Mouse (Mus musculus): Measurements from ENCODE around the gene Prr5.

Prr5 gene

DNA sequence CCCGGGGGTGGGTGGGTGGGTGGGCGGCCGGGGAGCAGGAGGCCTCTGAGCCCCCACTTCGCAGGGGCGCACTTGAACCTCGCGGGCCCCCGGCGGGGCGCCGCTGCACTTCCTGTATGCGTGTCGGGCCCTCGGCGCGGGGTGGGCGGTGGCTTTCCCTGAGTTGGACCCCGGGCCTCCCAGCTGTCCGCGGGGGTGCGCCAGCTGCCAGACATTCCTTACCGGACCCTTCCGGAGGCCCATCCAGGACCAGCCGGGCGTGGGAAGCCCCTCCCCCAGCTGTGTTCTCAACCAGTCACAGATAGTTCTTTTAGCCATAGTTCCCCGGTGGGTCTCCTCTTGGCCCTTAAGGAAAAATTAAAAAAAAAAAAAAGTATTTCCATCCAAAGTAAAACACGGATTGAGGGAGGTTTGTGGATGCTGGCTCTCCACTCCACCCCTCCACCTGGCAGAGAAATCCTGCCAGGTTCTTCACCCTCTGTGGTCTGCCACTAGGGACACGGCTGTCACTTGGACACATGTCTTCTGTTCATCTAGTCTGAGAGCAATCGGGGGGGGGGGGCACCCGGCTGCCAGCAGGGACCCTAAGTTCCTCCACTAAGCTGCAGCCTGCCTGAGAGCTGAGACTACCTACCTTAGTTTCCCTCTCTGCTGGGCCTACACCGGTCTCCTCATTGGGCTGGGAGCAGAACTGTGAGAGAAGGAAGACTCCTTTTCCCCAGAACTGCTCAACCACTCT lies 12.2 kb downstream of the Prr5 start:
- no peak for DNase-seq

DNA sequence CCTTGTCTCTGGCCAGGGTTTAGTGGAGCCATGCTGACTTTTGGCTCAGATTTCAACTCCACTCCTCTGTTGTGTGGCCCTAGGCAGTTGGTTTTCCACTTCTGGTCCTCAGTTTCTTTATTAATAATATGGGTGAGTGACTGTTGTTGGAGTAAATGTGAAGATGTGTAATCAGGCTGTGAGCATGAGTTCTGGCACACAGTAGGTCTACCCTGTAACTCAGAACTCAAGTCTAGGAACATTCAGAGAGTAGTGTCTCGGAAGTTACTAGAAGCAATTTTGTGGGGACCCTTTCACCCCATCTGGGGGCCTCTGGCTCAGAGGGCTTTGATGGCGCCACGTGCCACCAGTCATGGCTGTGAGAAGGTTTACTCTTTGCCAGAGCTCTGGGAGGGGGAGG lies 12.8 kb downstream of the Prr5 start:
- no peak for DNase-seq

DNA sequence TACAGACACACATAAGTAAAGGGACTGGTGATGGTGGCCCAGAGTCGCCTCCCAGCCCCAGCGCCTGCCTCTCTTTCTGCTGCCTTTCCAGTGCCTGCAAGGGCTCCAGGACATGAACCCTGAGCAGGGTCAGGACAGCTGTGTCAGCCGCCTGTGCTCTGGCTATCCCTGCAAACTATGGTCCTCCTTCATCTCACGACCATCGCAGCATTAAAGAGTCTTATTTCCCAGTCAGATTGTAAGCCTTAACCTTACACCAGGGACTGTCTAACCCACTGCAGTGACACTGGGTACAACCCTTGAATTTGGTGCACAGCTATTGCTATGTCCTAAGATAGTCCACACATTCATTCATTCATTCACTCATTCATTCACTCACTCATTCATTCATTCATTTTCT lies 13.4 kb downstream of the Prr5 start:
- no peak for DNase-seq

DNA sequence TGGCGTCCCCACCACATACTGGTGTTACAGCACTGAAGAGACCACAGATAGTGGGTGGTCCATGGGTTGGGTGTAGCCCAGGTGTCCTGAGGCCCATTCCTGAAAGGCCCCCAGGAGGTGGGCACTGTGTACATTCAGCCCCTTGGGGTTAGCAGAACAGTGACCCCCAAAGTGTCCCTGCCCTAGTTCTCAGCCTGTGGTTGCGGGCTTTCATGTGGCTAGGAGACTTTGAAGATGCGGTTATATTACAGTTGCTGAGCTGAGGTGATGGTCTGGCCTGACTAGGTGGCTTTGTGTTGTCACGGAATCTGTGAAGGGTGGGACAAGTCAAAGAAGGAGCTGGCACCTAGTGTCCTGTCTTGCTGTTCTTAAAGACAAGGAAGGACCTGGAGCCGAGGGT lies 15.1 kb downstream of the Prr5 start:
- DNase-seq = no peak

DNA sequence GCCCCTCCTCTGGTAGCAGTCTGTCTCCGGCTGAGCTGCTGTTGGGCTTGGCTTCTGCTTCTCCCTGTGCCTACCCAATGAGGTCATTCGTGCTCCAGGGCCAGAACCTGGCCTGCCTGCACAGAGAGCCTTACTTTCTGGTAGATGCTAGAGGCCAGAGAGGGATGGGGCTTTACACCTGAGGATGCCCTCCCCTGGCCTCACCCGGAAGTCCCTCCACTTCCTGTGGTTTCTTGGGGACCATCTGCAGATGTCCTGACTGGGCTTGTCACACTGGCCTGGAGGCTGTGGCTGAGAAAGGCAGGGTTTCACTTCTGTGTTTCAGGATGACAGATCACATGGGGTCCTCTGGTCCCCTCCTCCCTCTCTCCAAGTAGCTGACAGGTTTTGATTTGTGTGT lies 16.0 kb downstream of the Prr5 start:
- no peak for DNase-seq

DNA sequence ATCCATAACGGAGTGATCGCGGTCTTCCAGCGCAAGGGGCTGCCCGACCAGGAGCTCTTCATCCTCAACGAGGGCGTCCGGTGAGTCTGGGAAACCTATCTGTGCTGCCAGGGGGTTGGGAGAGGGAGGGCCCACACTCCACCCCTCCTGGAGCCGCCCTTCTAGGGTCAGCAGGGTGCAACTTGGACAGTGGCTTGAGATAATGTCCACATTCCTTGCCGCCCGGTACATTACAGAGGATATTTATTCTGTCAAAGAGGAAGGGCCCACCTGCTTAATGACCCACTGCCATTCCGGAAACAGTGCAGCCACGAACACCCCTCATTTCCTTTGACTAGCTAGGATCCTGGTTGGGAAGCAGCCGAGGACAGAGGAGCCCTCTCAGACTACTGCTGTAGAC lies 18.5 kb downstream of the Prr5 start:
- DNase-seq = no peak

DNA sequence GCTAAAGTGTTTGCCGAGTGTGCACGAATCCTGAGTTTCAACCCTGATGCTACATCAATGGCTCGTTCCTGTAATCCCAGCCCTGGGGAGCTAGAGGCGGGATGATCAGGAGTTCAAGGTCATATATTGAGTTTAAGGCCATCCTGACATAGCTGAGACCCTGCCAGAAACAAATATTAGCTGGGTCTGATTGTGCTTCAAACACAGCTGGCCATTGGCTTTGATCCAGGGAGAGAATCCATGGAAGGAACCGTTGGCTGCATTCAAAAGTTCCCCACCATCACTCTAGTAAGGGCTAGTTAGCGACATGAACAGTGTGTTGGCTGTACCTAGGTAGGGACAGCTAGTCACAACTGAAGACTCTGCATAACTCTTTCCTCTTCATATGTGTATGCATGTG lies 19.9 kb downstream of the Prr5 start:
- DNase-seq = no peak

DNA sequence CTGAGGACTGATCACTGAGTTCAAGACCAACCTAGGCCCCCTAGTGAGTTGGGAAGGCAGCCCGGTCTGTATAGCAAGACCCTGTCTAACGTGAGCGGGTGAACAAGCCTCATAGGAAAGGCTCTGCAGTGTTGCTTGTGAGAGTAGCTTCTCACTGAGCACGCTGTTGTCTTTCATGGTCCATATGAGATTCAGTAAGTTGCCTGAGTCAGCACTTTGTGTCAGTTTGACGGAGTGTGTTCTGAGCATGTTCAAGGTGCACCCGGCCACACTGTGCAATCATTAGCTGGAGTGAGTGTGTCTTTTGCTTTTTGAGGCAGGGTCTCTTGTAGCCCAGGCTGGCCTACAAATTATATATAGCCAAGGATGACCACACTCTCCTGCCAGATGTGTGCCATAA lies 22.1 kb downstream of the Prr5 start:
- DNase-seq = no peak

DNA sequence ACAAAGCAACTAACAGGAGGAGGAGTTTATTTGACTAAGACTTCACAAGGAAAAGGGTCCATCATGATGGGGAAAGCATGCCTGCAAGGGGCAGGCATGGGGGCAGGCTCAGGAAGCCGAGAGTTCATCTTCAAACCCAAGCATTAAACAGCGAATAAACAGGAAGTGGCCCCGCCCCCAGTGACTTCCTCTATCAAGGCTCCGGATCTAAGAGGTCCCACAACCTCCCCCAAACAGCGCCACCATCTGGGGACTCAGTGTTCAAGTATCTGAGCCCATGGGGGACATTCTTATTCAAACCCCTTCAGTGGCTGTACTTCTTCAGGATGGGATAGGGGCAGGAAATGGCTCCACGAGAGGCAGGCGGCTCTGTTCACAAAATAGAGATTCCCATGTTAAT lies 23.2 kb downstream of the Prr5 start:
- no peak for DNase-seq

DNA sequence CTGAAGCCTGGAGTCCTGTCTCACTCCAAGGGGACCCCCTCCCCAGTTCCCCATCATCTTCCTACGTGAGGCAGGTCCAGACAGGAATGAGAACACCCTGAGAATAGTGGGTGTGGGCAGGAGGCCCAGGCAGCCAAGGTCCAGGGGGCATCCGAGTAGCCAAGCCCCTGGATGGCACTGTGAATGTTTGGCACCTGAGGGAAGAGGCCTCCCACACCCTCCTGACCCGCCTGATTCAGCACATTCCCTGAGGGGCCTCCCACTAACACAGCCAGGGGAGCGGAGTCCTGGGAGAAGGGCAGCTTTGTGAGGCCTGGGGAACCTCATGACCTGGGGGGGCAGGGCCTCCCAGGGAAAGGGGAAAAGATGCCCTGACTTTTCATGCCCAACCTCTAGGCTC lies 26.6 kb downstream of the Prr5 start:
- DNase-seq = no peak

DNA sequence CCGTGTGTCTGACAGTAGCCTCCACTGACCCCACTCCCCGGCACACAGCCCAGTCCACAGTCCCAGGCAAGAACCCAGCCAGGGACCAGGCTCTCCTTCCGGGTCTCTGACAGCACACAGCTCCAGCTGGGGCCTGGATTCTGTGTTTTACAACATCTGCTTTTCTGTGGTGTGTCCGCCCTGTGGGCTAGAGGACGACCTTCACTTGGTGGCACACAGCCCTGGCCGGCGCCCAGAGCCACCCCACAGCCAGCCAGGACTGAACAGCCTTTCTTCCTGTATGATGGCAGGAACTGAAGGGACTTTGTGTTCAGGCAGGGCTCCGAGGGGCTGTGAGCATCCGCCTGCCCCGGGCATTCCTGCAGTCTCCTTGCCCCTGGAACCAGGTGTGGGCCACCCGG lies 28.2 kb downstream of the Prr5 start:
- DNase-seq = peak; percentile 15 to 20

DNA sequence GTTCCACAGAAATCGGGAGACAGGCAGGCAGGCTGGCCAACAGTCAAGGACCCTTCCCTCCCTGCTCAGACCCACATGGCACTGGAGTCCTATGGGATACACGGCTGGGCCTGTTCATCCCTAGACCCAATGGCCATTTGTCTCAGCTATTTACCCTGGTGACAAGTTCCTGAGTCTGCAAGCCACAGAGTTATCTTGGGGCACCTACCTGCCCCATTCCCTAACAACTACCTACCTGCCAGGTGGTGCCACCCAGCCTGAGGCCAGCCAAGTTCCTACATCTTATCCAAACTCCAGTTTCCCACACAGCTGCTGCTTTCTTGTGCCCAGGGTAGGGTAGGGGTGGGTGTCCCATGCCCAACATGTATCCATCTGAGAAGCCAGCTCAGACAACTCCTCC lies 28.8 kb downstream of the Prr5 start:
- no peak for DNase-seq

DNA sequence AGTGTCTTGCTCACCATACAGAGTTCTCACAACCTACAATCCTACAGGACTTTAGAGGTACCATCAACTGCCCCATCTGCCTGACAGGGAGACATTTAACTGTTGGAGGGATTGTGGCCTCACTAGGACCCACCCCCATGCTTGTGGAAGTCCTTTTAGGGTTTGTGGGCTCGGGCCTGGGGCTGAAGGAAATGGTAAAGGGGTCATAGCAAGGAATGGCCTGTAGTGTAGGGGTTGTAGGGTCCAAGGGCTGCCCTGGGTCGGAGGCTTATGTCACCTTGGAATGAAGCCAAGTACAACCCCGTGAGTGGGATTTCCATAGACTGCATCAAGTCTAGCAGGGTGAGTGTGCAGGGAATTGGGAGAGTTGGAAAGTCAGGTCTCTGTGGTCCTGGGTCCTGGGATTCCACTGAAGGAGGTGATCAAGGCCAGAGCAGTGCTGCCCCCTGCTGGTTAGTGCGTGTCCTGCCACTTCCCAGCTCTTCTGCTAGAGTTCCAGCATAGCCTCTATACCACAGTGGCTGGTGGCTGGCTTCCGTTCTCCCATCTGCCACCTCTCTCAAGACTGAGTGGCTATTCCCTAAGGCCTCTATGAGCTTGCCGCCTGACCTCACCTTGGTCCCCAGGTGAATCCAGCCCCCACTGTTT lies 30.9 kb downstream of the Prr5 start:
- DNase-seq = peak; percentile 35 to 44

DNA sequence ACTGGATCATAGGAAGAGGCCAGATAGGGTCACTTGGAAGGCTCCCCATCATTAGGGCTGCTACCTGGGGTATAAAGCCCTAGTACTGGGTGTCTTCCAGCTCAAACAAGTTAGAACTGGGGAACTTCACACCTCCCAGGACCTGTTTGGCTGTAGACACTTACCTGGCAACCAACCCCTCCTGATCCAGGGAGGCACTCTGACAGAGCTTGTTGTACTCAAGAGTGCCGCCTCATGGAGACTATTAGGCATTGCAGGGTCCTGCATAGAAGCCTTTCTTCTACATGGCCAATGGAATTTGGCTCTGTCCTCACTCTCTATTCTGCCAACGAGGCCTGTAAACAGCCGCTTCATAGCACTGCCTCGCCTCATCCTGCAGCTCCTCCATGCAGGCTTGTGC lies 32.5 kb downstream of the Prr5 start:
- DNase-seq = peak in 1 of 2 experiments; percentile 15

DNA sequence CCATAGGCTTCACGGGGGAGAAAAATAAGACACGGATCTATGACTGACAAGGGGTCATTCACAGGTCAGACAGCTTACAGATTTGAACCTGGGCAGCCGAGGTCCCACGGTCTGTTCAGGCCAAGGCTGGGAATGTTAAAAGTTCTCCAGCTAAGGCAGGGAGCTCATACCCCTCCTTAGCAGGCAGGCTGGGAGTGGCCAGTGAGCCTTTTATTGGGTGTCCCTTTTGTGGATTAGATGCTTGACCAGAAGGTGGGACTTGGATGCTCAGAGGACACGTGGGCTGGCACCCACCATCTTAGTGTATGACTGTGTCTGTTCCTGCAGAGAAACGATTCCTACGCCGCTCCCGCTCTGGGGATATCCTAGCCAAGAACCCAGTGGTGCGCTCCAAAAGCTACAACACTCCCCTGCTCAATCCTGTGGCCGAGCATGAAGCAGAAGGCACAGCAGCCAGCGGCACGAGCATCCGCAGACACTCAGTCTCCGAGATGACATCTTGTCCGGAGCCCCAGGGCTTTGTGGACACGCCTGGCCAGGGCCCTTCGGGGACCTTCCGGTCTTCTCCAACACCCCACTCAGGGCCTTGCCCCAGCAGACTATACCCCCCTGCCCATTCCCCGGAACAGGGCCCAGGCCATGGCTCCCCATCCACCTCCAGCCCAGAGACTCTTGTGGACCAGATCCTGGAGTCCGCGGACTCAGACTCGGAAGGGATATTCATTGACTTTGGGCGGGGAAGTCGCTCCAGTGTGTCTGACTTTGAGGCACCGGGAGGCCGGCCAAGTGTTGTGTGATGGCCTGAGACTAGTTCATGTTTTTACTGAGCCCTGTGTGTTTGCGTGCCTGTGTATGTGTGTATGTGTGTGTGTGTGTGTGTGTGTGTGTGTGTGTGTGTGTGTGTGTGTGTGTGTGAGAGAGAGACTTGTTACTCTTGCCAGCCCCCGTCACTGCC lies 33.2 kb downstream of the Prr5 start:
- DNase-seq = no peak

DNA sequence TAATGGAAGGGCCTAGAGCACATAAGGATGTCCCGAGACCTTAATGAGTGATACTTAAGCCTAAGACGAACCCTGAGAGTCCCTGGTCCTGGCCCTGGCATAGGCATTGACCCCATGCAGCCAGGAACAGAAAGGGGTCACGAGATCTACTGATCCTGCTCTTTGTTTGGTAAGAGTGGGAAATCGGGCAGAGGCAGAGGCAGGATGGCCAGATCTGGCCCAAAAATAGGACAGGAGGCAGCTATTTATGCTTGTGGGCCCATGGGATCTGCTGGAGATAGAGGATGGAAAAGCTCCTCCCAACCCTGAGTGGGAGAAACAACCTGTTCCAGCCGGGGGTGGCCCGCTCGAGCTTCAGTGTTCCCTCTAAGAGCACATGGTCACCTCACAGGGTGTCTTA lies 34.6 kb downstream of the Prr5 start:
- no peak for DNase-seq

DNA sequence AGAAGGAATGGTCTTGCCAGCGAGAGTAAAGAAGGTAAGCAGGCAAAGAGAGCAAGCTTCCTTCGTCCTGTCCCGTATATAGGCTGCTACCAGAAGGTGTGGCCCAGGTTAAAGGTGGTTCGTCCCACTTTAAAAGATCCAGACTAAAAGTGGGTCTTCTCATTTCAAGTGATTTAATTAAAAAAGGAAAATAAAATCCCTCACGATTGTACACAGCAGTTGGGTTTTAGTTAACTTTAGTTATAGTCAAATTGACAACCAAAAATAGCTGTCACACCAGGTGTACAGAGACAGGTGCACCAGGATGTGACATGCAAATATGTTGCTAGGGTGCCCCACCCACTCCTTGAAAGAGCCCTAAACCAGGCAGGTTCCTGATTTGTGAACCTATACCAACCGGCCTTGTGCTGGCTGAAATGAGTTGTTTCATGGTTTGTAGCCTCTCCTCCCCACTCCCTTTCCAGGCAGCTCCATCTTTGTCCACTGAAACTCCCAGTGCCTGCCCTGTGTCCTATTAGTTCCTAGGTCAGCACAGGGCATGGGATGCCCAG lies 36.0 kb downstream of the Prr5 start:
- no peak for DNase-seq

DNA sequence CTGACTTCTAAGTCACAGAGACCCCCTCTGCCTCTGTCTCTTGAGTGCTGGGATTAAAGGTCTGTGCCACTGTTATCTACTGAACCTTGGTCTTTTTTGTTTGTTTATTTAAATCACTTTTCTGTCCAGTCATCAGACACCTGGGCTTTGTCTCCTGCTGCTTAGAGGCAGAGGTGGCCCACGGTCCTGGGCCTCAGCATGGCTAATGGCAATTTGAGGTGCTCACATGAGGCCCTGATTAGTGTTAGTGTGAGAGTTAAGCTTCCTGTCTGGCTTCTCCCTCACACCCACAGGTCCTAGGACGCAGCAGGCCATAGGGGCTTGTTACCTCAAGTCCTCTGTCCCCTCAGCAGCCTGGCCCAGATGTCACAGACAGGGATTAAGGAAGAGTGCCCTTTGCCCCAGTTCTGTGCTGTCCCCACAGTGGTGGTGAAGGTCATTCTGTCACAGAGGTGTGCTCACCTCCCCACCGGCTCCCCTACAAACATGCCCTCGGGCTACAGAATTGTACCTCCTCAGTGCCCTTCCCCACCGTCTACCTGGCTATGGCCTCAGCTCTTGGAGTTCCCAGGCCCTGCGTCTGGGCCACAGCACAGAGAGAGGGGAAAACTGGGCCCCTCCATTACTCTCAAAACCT lies 37.7 kb downstream of the Prr5 start:
- DNase-seq = no peak

DNA sequence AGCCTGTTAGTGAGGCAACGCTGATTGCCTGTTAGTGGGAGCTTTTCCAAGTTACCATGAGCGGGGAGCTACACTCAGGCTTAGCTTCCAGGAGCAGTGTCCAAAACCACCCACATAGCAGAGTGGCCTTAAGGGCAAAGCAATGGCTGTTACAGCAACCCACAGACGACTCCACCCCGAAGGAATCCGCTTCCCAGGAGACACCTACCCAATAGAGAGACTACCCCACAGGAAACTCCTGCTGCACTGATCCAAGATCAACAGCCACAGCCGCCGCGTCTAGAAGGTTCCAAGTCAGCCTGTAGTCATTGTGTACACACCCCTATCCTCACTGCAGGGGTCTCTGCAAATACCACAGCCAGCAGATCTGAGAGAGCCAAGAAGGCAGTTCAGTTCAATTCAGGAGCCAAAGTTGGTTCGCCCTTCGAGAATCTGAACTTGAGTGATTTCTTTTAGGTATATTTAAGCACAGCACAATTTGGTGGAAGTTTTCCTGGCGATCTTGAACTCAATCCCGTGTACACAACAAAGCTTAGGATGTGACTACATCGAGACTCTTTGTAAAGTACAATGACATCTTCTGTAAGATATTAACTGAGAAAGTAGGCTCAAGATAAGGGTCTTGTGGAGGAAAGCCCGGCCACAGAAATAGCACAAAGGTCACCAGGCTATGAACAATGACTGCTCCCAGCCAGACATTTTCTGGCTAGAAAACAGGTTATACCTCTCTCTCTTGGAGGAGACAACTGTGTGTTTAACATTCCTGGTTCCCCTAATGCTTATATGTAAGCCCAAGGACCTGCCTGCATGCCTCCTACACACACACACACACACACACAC lies 43.4 kb downstream of the Prr5 start:
- DNase-seq = no peak

DNA sequence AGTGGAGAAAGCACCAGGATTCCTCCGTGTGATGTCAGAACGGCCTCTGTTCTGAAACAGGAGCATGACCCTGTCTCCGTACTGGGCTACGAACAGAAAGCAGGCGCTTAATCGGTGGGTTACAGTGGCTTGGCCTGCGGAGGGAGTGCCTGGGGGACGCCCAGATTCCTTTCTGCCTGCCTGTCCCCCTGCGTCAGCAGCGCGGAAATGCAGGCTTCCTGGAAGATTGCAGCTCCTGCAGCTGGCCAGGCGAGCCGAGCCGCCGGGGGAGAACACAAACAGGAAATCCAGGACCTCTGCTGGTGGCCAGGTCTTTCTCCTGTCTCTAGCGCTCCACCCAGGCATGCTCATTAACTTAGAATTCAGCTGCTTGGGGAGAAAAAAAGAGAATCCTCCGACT lies 45.3 kb downstream of the Prr5 start:
- no peak for DNase-seq

DNA sequence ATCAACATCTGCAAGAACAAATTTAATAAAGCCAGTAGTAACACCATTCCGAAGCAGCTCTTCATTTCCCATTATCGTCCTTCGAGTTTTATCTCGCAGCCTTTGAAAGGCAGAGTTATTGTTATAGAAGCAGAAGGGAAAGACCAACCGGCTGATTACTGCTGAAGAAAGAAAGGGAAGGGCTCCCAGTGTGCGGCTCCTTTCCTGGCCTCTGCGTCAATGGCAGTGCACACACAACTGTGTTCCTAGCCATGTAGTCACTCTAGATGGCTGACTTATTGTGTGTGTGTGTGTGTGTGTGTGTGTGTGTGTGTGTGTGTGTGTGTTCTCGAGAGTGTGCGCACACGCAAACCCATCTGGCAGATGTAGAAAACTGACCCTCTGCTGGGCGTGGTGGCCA lies 45.7 kb downstream of the Prr5 start:
- DNase-seq = no peak

All from cerebellum, postnatal 36 days (tissue).